Mouse (Mus musculus) limb, embryonic 13.5 days (tissue): ENCODE results near the gene Bmpr1b. TPM values are rescaled to one million over a fixed set of nuclear protein-coding genes. Genes with fewer than 3 reads are reported as not detected.

Experiments used
- ATAC-seq: fragments of 200-750 bp; cut with Nextera tagmentation; 2 replicates; pipeline ENCODE4 v1.8.0; 2017; ENCODE audit warnings: low read depth, moderate number of reproducible peaks, moderate TSS enrichment; ENCODE audit not compliant: low FRiP score
- H3K27ac ChIP-seq: fragments of 300-500 bp; sonication (generic); 2 replicates; pipeline ENCODE4 v1.5.1; 2015; ENCODE audit warnings: inconsistent platforms, mild to moderate bottlenecking, moderate library complexity
- H3K27me3 ChIP-seq: fragments of 300-500 bp; sonication (generic); 2 replicates; pipeline ENCODE4 v1.6.1; 2015; ENCODE audit warnings: mild to moderate bottlenecking, inconsistent platforms
- H3K36me3 ChIP-seq: fragments of 300-500 bp; sonication (generic); 2 replicates; pipeline ENCODE4 v1.6.1; 2015; ENCODE audit warnings: inconsistent platforms, mild to moderate bottlenecking, moderate library complexity
- H3K4me1 ChIP-seq: fragments of 300-500 bp; sonication (generic); 2 replicates; pipeline ENCODE4 v1.6.1; 2015; ENCODE audit warnings: inconsistent platforms
- H3K4me2 ChIP-seq: fragments of 300-500 bp; sonication (generic); replicated peaks from 2 replicates; pipeline ENCODE4 v1.6.1; 2015; ENCODE audit warnings: inconsistent platforms, mild to moderate bottlenecking, moderate library complexity
- H3K4me3 ChIP-seq: fragments of 300-500 bp; sonication (generic); 2 replicates; pipeline ENCODE4 v1.5.1; 2015; ENCODE audit warnings: moderate library complexity, mild to moderate bottlenecking, inconsistent platforms
- H3K9ac ChIP-seq: fragments of 300-500 bp; sonication (generic); 2 replicates; pipeline ENCODE4 v1.6.1; 2015; ENCODE audit warnings: mild to moderate bottlenecking, inconsistent platforms
- H3K9me3 ChIP-seq: fragments of 300-500 bp; sonication (generic); 2 replicates; pipeline ENCODE4 v1.6.1; 2016; ENCODE audit warnings: inconsistent platforms
- WGBS: fragments of 180-500 bp; shearing (Covaris S2); methylation state at CpG from one replicate; pipeline ENCODE4 v1.1.7; 2015; 5-methylcytosine and 5-hydroxymethylcytosine counted together
- polyA plus RNA-seq: library from polyadenylated mRNA; unstranded; fragments of >200 nt; fragmentation: Nextera tagmentation; extraction: Ambion mirVana; gene quantifications from 2 replicates; pipeline ENCODE4 v1.2.1, GENCODE M21; 2015

Bmpr1b gene
- polyA plus RNA-seq, 1 experiment from 2014 or later: 15.6 TPM

DNA sequence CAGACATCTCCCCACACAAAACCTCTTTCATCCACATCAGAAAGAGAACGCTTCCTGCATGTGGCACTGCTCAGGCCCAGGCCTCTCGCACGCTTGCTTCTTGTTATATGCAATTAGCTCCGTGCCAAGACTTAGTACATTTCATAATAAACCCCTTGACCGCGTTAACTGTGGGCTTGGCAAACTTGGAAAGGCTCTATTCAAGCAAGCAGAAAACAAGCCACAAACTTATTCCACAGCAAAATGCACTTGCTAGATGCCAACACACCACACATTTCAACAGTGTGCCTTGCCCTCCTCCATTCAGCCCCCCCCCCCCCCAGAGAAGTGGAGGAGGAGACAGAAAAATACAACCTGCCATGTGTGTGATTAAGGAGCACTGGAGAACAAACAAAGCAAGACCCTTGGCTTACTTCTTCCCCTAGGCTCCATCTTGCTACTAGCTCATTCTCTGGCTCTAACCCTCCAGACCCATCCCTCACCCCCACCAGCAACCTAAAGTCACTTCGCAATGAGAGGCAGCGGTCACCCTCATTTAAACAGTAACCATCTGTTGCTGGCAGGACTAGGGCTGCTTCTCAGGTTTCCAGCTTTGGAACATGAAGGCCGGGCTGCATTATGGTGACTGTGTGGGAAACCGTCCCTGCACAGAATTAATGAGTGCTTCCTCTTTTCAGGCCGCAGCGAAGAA lies 105.5 kb downstream of the Bmpr1b start:
- H3K9ac ChIP-seq: no peak overlapping the region
- H3K36me3 ChIP-seq: no peaks in the 10 kb centered on the region
- H3K27me3 ChIP-seq: no peaks in the 10 kb centered on the region
- peaks cover 29% of the 10 kb centered on the region for H3K4me1 ChIP-seq
- peak; percentile 66 for ATAC-seq
- 24% methylated on average over 12 of the region's 12 CpGs for WGBS
- no peaks in the 10 kb centered on the region for H3K9me3 ChIP-seq
- no peak overlapping the region for H3K4me3 ChIP-seq
- H3K4me2 ChIP-seq: peak overlapping the region; percentile 21; the same call in 1 of the 2 replicates
- H3K27ac ChIP-seq: peak overlapping the region; percentile 70

DNA sequence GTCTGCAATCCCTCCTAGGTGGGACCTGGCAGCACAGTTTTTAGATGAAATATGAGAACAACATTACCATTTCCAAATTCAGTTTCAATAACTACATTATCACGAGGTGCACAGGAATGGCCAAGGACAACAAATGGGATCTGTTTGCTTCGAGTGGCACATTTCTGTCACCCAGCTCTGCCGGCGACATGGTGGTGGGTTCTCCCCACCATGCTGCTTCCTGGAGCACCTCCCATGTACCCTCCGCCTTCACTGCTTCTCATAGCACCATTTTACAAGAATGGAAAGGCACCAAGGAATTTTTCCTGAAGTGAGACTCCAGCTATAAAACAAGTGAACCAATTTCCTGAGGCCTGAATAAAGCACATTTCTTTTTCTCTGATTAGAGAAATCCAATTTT lies 108.0 kb downstream of the Bmpr1b start:
- no peak overlapping the region for H3K9ac ChIP-seq
- peak; percentile 62; the same call in 1 of the 2 replicates for ATAC-seq
- peaks cover 29% of the 10 kb centered on the region for H3K4me1 ChIP-seq
- H3K4me2 ChIP-seq: 0 out of 2 replicates have a peak overlapping the region, but pooled peaks have one; percentile 7
- no peaks in the 10 kb centered on the region for H3K9me3 ChIP-seq
- no peak overlapping the region for H3K4me3 ChIP-seq
- peak overlapping the region; percentile 61; the same call in 1 of the 2 replicates for H3K27ac ChIP-seq
- WGBS: 66% methylated on average over 5 of the region's 5 CpGs
- H3K27me3 ChIP-seq: no peaks in the 10 kb centered on the region
- no peaks in the 10 kb centered on the region for H3K36me3 ChIP-seq

DNA sequence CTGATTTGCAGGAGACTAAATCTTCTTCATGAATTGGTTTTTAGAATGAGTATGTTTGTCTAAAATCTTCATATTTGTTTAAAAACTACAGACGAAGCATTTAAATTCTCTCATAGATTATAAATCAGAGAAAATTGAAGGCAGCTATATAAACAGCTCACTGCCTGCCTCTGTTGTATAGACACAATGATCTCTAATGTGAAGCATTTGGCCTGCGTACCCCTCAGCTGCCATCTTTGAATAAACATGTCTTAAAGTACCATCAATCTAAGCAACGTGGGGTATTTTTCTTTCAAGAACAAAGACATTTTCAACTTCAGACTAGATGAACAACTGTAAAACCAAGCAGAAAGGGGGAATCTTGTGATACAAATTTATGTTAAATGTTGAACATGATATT lies 109.3 kb downstream of the Bmpr1b start:
- no peak overlapping the region for H3K9ac ChIP-seq
- no peak overlapping the region for H3K4me3 ChIP-seq
- H3K27me3 ChIP-seq: no peaks in the 10 kb centered on the region
- ATAC-seq: no peak
- peaks cover 35% of the 10 kb centered on the region for H3K4me1 ChIP-seq
- no peaks in the 10 kb centered on the region for H3K36me3 ChIP-seq
- WGBS: 78% methylated on average over 3 of the region's 3 CpGs
- no peak overlapping the region for H3K27ac ChIP-seq
- no peaks in the 10 kb centered on the region for H3K9me3 ChIP-seq
- no peak overlapping the region for H3K4me2 ChIP-seq

DNA sequence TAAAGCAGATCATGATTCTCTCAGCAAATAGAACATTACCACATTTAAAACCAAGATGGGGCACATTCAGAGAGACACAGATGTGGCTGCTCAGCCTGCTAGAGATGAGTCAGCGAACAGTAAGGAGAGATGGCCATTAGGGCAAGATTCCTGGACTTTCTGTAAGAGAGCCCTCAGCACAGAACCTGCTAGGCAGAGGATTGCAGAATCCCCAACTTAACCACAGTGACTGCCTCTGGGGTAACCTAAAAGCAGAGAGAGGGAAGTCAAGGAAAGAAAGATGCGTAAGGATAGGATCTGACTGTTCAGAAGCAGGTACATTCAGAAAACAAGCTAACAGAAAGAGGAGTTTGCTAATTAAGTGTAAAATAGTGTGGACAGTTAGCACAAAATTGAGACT lies 118.5 kb downstream of the Bmpr1b start:
- no peaks in the 10 kb centered on the region for H3K9me3 ChIP-seq
- H3K27me3 ChIP-seq: peaks cover 16% of the 10 kb centered on the region
- H3K27ac ChIP-seq: no peak overlapping the region
- H3K9ac ChIP-seq: no peak overlapping the region
- no peak overlapping the region for H3K4me3 ChIP-seq
- 96% methylated on average over 2 of the region's 2 CpGs for WGBS
- no peaks in the 10 kb centered on the region for H3K36me3 ChIP-seq
- H3K4me1 ChIP-seq: peaks cover 8% of the 10 kb centered on the region; the same call in 1 of the 2 replicates
- ATAC-seq: no peak
- H3K4me2 ChIP-seq: no peak overlapping the region

DNA sequence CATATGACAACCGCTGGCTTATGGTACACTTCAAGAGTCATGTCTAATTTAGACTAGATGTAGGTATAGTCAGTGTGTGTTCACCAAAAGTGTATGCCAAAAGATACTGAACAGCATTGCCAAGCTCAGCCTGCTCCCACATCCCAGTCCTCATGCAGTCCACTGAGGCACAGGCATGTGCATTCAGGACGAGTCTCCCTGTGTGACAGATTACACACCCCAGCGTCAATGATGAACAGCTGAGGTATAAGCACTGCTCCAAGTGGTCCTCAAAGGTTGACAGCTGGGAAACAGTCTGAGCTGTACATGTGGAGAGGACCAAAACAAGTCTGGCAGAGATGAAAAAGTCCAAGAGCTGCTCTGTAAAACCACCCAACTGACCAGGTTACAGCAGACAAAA lies 119.6 kb downstream of the Bmpr1b start:
- Histone ChIP-seq H3K4me3 (no peak overlapping the region), H3K27me3 (peaks cover 20% of the 10 kb centered on the region), H3K27ac (no peak overlapping the region), H3K9ac (no peak overlapping the region), H3K36me3 (no peaks in the 10 kb centered on the region), H3K9me3 (no peaks in the 10 kb centered on the region), H3K4me2 (no peak overlapping the region), H3K4me1 (no peaks in the 10 kb centered on the region)
- WGBS: 85% methylated on average over 3 of the region's 3 CpGs
- ATAC-seq: no peak

DNA sequence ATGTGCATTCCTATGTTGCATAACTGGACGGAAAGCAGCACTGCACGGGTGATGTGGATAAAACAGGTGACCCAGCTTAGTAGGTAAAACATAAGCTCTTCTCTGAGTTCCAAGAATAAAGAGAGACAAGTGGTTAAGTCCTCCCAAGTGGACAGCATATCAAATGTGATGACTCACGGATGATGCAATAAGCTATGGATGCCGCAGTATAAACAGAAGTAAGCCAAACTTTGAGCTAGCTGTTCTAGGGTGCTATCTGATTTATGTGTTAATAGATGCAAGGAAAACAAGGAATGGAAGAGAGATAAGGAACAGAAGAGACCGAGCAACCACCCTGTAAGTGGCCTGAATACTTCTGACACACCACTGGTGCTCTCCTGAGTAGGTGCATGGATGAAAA lies 120.1 kb downstream of the Bmpr1b start:
- ATAC-seq: no peak
- Histone ChIP-seq H3K27ac (no peak overlapping the region), H3K4me1 (no peaks in the 10 kb centered on the region), H3K27me3 (peaks cover 24% of the 10 kb centered on the region), H3K36me3 (no peaks in the 10 kb centered on the region), H3K4me3 (no peak overlapping the region), H3K4me2 (no peak overlapping the region), H3K9me3 (no peaks in the 10 kb centered on the region), H3K9ac (no peak overlapping the region)
- WGBS: 89% methylated on average over 5 of the region's 5 CpGs

DNA sequence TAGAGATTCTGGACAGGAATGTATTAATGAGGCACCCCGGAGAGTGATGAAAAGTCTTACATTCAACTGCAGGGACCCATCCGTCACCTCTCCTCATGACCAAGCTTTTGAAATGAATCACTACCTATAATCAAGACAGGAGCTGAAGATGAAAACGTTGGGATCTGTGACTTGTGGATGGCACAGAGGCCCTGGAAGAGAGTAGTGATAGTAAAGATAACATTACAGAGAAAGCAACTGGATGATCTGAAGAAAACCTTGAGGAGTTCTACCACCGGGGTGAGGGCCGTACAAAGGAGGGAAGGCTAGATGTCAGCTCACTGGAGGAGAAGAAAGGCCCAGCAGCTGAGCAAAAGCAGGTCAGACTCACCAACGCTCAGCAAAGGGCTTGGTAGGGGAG lies 120.7 kb downstream of the Bmpr1b start:
- H3K4me3 ChIP-seq: no peak overlapping the region
- ATAC-seq: no peak
- WGBS: 74% methylated on average over 6 of the region's 6 CpGs
- H3K4me2 ChIP-seq: no peak overlapping the region
- H3K27me3 ChIP-seq: peaks cover 24% of the 10 kb centered on the region
- H3K4me1 ChIP-seq: no peaks in the 10 kb centered on the region
- H3K9ac ChIP-seq: no peak overlapping the region
- H3K9me3 ChIP-seq: no peaks in the 10 kb centered on the region
- H3K36me3 ChIP-seq: no peaks in the 10 kb centered on the region
- no peak overlapping the region for H3K27ac ChIP-seq

DNA sequence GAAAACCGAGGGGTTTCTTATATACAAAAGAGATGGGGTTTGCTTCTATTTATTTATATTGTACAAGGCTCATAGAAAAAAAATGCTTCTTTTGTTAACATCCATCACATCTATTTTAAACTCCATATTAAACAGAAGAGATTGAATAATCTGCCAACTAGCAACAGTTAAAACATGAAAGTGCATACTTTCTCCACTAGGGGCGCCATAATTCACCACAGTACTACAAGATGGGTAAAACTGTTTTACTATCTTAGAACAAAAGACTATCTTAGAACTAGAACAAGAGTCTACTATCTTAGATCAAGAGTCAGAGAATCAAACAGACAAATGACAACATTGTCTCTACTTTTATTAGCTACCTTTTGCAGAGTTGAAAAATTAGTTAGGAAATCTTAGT lies 125.8 kb downstream of the Bmpr1b start:
- Histone ChIP-seq H3K36me3 (no peaks in the 10 kb centered on the region), H3K4me1 (peaks cover 4% of the 10 kb centered on the region), H3K4me3 (no peak overlapping the region), H3K27me3 (peaks cover 16% of the 10 kb centered on the region), H3K27ac (no peak overlapping the region), H3K4me2 (no peak overlapping the region), H3K9ac (no peak overlapping the region), H3K9me3 (no peaks in the 10 kb centered on the region)
- no peak for ATAC-seq
- WGBS: 37% methylated on average over 2 of the region's 2 CpGs

DNA sequence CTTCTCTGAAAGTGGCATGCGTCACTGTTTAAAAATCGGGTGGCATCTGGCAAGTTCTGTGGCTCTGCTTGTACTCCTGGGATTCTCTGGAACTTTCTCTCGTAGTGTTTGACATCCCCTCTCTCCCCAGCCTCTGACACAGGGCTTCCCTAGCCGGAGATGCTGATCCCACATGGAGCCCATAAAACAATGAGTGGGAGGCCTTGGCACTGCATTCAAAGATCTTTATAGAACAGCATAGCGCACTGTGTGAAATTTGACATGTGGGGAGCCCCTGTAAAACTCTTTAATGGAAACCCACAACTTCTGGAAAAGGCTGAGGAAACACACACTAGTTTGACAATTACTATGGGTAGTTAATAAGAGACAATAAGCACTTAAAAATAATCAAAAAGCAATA lies 126.2 kb downstream of the Bmpr1b start:
- no peaks in the 10 kb centered on the region for H3K36me3 ChIP-seq
- H3K27ac ChIP-seq: no peak overlapping the region
- H3K9me3 ChIP-seq: no peaks in the 10 kb centered on the region
- peaks cover 16% of the 10 kb centered on the region for H3K27me3 ChIP-seq
- H3K4me3 ChIP-seq: no peak overlapping the region
- peak; percentile 69; the same call in 1 of the 2 replicates for ATAC-seq
- H3K4me1 ChIP-seq: peaks cover 4% of the 10 kb centered on the region
- no peak overlapping the region for H3K4me2 ChIP-seq
- H3K9ac ChIP-seq: no peak overlapping the region
- 45% methylated on average over 5 of the region's 5 CpGs for WGBS

DNA sequence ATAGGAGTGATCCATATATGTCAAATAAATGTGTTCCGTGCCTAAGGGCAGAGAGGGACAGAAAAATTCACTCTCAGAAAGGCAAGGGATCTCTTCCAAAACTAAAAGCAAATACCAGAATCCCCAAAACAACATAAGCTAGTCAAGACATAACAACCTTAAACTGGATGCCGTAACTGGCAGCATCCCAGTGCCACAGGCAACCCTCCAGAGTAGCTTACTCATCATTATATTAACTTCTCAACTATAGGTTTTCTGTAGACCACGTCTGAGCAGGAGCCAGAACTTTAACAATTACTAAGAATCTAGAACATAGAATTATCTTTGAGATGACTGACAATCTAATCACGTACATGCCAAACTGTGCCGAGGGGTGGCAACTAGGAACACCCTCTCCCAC lies 128.9 kb downstream of the Bmpr1b start:
- Histone ChIP-seq H3K4me3 (no peak overlapping the region), H3K4me1 (peaks cover 8% of the 10 kb centered on the region), H3K9ac (no peak overlapping the region), H3K9me3 (no peaks in the 10 kb centered on the region), H3K27ac (no peak overlapping the region), H3K36me3 (no peaks in the 10 kb centered on the region), H3K4me2 (no peak overlapping the region), H3K27me3 (peaks cover 8% of the 10 kb centered on the region)
- 87% methylated on average over 5 of the region's 5 CpGs for WGBS
- no peak for ATAC-seq

DNA sequence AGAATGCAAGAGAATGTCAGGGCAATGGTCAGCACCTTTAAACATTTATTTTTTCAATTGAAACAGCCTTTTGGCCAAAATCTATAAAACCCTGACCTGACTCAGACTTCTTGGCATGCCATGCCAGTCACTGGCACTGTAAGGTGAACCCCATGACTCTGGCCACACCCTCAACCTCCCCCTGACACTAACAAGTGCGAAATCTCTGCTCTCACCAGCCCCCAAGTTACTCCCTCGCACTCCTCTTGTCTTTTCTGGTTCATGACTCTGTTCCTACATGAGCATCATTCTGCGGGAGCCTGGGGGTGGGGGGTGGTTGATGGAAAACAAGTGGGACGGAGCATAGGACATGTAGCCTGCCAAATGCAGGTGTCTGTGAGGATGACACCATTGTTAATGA lies 135.1 kb downstream of the Bmpr1b start:
- H3K4me2 ChIP-seq: no peak overlapping the region
- no peak overlapping the region for H3K9ac ChIP-seq
- no peak overlapping the region for H3K4me3 ChIP-seq
- no peaks in the 10 kb centered on the region for H3K36me3 ChIP-seq
- H3K9me3 ChIP-seq: no peaks in the 10 kb centered on the region
- H3K4me1 ChIP-seq: peaks cover 21% of the 10 kb centered on the region
- peaks cover 10% of the 10 kb centered on the region; the same call in 1 of the 2 replicates for H3K27me3 ChIP-seq
- 0 out of 2 replicates have a peak overlapping the region, but pooled peaks have one; percentile 6 for H3K27ac ChIP-seq
- no peak for ATAC-seq
- WGBS: 76% methylated on average over 4 of the region's 4 CpGs

DNA sequence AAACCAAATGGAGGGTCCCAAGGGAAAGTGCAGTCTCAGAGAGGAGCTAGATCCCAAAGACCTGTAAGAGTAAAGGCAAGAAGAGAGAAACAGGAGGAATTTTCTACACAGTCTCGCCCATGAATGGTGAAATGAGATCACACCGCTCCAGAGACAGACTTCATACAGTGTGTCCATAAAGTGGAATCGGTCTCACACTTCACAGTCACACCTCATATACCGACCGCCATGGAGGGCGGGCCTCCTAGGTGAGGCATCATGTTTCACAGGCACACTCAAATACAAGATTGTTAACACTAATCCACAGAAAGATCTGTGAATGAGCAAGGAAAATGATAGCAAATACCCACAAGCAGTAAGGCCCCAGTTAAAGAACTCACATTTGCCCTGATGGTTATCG lies 149.5 kb downstream of the Bmpr1b start:
- no peaks in the 10 kb centered on the region for H3K36me3 ChIP-seq
- ATAC-seq: peak; percentile 86
- no peak overlapping the region for H3K9ac ChIP-seq
- 16% methylated on average over 7 of the region's 7 CpGs for whole genome bisulfite sequencing
- no peaks in the 10 kb centered on the region for H3K9me3 ChIP-seq
- peaks cover 21% of the 10 kb centered on the region for H3K27me3 ChIP-seq
- no peak overlapping the region for H3K4me2 ChIP-seq
- H3K4me3 ChIP-seq: no peak overlapping the region
- H3K27ac ChIP-seq: no peak overlapping the region
- peaks cover 19% of the 10 kb centered on the region for H3K4me1 ChIP-seq

DNA sequence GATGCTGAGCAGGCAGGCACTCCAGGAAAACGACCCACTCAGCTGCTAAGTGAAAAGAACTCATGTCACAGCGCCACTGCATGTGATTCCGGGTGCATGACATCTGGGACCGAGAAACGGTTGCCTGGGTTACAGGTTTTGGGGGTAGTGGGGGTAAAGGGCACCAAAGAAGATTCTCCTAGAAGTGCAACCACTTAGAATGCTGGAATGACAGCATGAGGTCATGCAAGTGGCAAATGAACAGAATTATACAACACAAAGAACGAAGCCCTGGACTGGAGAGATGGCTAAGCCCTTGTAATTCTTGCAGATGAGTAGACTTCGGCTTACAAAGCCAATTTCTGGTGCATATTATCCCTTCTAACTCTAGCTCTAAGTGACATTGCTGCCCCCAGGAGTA lies 184.7 kb downstream of the Bmpr1b start:
- no peak for ATAC-seq
- Histone ChIP-seq H3K36me3 (no peaks in the 10 kb centered on the region), H3K27ac (no peak overlapping the region), H3K9me3 (no peaks in the 10 kb centered on the region), H3K9ac (no peak overlapping the region), H3K4me2 (no peak overlapping the region), H3K27me3 (no peaks in the 10 kb centered on the region), H3K4me3 (no peak overlapping the region), H3K4me1 (peaks cover 19% of the 10 kb centered on the region)
- WGBS: 76% methylated on average over 7 of the region's 7 CpGs
